Mouse (Mus musculus) layer of hippocampus, adult 8-10 months (tissue): Measurements from ENCODE around the gene Gstcd. TPM values are rescaled to one million over a fixed set of nuclear protein-coding genes. Genes with fewer than 3 reads are reported as not detected.

Experiments used
- DNase-seq, 2 experiments: peaks; one replicate each; pipeline ENCODE4 v3.0.0; 2022; ENCODE audit warnings: low spot score in 2 of 2
- total RNA-seq, 4 experiments: library from RNA; stranded (reverse); gene quantifications; 2 replicates each; pipeline ENCODE4 v1.2.4; 2022

The Gstcd gene
- total RNA-seq: 10 to 100 TPM in 3 of 4 experiments, 1 to 10 TPM in 1; 8.5 to 12.2 (median 10.6) TPM

GRCm38 (mm10) chr3:133091664-133092273, at the start of gene Gstcd, which contains the start of gene Ints12:
Gene Gstcd, minus strand, starts transcription at chr3:133092033.
Gene Ints12, plus strand, starts transcription at chr3:133091840.
- peak; percentile 89 to 93 for DNase-seq

- DNase-seq: no peak
Observed at GRCm38 (mm10) chr3:133132611-133133010, 40.8 kb upstream of the Gstcd start.

GRCm38 (mm10) chr3:133131372-133131771, 39.5 kb upstream of the Gstcd start:
- DNase-seq: no peak

- no peak for DNase-seq
Observed at GRCm38 (mm10) chr3:133113281-133113680, 21.4 kb upstream of the Gstcd start.

GRCm38 (mm10) chr3:133111741-133112140, 19.9 kb upstream of the Gstcd start:
- DNase-seq: no peak

- no peak for DNase-seq
Observed at GRCm38 (mm10) chr3:133109844-133110243, 18.0 kb upstream of the Gstcd start.

- DNase-seq: no peak
Observed at GRCm38 (mm10) chr3:133108731-133109130, 16.9 kb upstream of the Gstcd start.

GRCm38 (mm10) chr3:133104436-133104835, 12.6 kb upstream of the Gstcd start:
- no peak for DNase-seq

GRCm38 (mm10) chr3:133103768-133104167, 11.9 kb upstream of the Gstcd start:
- DNase-seq: no peak

- no peak for DNase-seq
Observed at GRCm38 (mm10) chr3:133098909-133099308, 7.1 kb upstream of the Gstcd start.

GRCm38 (mm10) chr3:133098336-133098735, 6.5 kb upstream of the Gstcd start:
- DNase-seq: no peak

GRCm38 (mm10) chr3:133097936-133098335, 6.1 kb upstream of the Gstcd start:
- no peak for DNase-seq

GRCm38 (mm10) chr3:133094305-133094704, 2.5 kb upstream of the Gstcd start:
- DNase-seq: no peak

GRCm38 (mm10) chr3:133092936-133093335, 1.1 kb upstream of the Gstcd start:
- DNase-seq: no peak

GRCm38 (mm10) chr3:133092274-133092853, 531 bp upstream of the Gstcd start:
- DNase-seq: no peak

- peak; percentile 53 to 65 for DNase-seq
Observed at GRCm38 (mm10) chr3:133091121-133091663, 641 bp downstream of the Gstcd start.

GRCm38 (mm10) chr3:133090247-133091120, 1.3 kb downstream of the Gstcd start:
- DNase-seq: no peak

GRCm38 (mm10) chr3:133085858-133086257, 6.0 kb downstream of the Gstcd start:
- no peak for DNase-seq

GRCm38 (mm10) chr3:133082736-133083135, 9.1 kb downstream of the Gstcd start:
- DNase-seq: no peak

GRCm38 (mm10) chr3:133075560-133075959, 16.3 kb downstream of the Gstcd start:
- DNase-seq: no peak

- no peak for DNase-seq
Observed at GRCm38 (mm10) chr3:133052068-133052467, 39.8 kb downstream of the Gstcd start.
